Mouse (Mus musculus): ENCODE results near the gene Pgk1.

The Pgk1 gene

GRCm38 (mm10) chrX:106209100-106209499 lies 22.2 kb downstream of the Pgk1 start:
- in situ Hi-C loops (cut with MboI, MseI), result loop anchor here (10.0 kb wide), 1 partner anchor 176 kb away; no protein-coding TSS in a partner anchor

GRCm38 (mm10) chrX:106219171-106220032 lies 32.5 kb downstream of the Pgk1 start:
- in situ Hi-C loops (cut with MboI, MseI), result no loop called here

GRCm38 (mm10) chrX:106221058-106221457 lies 34.2 kb downstream of the Pgk1 start, which contains the start of gene Taf9b:
TSS of gene Taf9b (minus strand) at chrX:106221158.
- in situ Hi-C loops (cut with MboI, MseI), result no loop called here

All from T-helper 1 cell (primary cell).